Mouse (Mus musculus) cerebellum, adult 8-10 months (tissue): Measurements from ENCODE around the gene Tmem222.

Experiments used
- DNase-seq: peaks from one replicate; pipeline ENCODE4 v3.0.0; 2022

Gene Tmem222

DNA sequence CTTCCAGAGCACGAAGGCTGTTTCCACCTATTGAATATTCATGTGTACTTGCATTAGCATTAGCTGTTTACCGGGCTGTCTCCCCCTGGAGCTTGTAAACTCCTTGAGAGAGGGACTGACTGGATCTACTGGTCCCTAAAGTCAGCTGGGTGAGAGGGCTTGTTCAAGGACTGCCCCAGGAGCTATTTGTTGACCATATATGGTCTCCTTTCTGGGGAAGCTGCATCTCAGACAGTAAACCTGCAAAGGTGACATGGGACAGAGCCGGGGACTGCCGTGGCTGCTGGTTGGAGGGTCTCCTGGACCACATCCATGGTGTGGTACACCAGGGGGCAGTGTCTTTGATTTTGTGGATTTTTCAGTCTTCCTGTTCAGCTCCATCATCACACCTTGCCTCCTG, 5.1 kb upstream of the Tmem222 start:
- no peak for DNase-seq

DNA sequence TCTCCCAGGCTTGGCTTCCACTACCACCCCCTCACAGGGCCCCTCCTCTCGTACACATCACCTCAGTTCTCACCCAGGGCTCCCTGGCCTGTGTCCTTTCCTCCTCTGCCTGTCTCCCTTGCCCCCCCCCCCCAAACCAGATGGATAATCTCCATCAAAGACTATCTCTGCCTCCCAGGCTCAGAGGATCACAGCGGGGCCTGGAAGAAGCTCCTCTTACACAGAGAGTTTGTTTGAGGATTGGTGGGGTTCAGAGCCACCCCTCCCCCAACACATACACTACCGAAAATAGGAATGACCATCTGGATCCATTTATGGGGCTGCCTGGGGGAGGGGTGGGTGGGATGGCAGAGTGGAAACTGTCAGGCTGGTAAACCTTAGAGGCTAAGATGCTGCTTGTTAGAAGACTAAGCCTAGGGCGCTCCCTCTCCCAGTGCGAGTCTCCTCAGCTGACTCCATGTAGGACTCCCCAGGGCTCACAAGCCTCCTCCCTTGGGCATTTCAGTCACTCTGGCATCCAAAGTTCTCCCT, 4.4 kb upstream of the Tmem222 start:
- no peak for DNase-seq

DNA sequence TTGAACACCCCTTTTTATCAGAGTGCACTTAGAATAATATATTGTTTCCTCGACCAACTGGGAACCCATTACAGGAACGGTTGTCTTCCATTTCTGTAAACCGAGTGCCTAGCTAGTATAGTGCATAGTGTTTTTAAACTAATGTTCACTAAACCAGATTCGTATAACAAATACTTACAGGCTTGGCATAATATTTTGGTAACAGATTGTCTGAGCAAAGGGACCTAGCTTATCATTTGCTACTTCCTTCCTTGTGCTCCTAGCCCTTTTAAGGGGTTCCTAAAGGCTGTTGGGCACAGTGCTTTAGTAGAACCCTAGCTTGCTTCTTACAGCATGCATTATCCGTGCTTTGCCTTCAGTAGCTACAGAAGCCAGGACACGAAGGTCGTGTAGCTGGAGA, 3.9 kb upstream of the Tmem222 start:
- DNase-seq, result no peak

DNA sequence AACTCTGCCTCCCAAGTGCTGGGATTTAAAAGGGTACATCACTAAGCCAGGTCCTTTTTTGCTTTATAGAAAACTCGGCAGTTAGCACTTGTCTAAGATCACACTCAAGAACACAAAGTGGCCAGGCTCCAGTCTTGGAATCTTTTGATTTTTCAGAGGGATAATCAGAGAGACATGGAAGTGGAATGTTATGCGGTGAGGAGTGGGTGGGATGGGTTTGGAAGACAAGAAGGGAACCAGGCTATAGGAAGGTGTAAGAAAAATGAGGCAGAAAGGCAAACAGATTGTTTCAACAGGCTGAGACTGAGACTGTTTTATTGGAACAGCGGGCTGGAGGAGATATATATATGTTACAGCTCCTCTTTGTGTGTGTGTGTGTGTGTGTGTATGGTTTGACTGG, 890 bp upstream of the Tmem222 start:
- DNase-seq, result no peak

DNA sequence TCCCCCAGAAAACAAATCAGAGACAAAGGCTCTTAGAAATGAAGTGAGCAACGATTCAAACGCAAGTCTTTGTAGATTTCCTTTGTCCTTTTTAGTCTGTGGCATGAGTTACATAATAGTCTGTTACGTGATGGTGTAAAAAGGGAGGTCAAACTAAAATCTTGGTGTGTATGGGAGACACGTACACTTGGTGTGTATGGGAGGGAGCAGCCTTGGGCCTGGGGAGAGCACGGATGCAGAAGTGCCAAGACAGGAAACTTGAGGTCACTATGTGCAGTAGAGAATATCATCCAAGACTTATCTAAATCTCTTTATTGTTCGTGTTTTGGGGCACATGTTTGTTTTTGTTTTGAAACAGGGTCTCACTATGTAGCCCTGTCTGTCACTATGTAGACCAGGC, 475 bp upstream of the Tmem222 start:
- DNase-seq, result no peak

DNA sequence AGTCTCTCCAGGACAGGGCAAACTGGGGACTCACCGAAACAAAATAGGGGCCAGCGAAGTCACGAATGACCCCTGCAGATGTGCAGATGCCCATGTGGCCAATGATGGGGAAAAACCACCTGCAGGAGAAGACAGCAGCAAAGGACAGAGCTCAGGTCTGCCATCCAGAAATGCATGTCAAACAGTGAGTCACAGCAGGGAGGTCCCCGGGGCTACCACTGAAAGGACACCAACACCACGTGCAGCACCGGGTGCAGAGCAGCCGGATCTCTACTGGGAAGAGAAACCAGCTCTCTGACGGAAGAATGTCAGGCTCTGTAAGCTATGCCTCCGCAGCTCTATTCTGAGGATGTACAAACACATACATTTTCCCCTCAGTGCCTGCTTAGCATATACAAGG, 6.7 kb downstream of the Tmem222 start:
- no peak for DNase-seq

DNA sequence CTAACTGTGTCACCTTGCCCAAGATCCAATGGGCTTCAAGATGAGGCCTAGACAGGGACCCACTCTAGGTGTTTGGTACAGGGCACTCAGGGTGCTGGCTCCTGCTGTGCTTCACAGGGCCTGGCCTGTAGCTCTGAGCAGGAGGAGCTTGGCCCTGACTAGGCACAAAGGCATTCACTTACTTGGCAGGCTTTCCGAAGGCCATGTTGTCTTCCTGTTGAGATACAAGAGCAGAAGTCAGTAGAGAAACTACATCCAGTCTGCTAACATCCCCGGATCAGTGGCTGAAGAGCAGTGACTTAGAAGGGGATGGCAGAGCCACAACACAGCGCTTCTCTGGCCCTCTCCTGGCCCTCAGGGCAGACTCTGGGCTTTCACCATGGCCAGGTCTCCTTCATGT, 8.0 kb downstream of the Tmem222 start:
- DNase-seq, result no peak

DNA sequence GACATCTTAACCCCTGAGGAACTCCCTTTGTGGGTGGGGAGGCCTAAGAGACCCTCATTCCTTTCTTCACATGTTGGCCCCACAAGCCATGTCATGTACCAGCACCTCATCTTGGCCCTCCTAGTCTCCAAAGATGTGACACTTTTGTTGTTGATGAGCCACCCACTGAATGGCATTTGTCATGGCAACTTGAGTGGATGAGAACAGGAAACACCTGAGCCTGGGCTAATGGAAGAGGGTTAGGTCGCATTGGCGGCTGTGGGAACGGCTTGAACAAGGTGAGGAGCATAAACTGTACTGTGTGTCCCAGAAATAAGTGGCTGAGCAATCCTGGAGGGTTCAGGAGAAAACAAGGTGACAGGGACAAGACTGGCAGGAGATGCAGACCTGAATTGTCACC, 8.7 kb downstream of the Tmem222 start:
- no peak for DNase-seq

DNA sequence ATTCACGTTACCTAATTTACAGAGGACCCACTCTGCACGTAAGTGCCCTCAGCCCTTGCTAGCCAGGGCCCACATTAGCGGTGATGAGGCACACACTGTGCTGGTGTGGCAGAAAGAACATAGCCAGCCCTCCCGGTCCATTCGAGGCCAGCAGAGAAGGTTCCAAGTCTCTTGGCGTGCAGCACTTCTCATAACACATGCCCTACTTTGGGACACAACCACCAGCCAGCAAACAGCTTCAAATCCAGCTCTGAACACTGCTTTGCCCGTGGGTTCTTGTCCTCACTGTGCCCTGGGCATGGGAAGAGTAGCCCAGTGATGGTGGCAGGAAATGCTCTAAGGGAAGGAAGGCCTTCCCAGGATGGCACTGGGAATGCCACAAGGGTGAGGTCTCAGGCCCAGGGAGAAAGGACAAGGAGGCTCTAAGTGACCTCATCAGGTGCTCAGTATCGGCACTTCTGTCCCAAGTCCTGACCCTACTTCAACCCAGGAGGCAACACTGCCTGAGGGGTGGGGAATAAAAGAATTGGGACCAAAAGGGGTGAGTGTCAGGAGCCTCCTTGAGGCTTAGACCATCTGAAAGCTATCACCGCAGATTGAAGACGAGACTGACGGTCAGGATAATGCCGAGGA, 11.2 kb downstream of the Tmem222 start:
- no peak for DNase-seq

DNA sequence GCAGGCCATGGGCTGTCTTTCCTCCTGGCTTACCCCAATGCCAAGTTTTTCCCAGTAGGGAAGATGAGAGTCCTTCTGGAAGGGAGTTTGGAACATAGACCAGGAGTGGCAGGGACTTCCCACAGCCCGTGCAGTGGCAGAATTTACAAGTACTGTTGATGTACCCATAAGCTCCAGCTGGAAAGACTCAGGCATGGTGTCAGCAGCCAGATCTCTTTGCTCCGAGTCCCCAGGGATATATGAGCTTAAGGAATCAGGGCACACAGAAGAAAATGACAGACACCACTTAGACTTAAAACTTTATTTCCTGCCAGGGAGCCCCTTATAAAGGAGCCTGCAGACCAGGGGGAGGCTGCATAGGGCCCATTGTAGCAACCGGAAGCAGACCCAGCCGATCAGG, 11.8 kb downstream of the Tmem222 start:
- DNase-seq, result no peak

DNA sequence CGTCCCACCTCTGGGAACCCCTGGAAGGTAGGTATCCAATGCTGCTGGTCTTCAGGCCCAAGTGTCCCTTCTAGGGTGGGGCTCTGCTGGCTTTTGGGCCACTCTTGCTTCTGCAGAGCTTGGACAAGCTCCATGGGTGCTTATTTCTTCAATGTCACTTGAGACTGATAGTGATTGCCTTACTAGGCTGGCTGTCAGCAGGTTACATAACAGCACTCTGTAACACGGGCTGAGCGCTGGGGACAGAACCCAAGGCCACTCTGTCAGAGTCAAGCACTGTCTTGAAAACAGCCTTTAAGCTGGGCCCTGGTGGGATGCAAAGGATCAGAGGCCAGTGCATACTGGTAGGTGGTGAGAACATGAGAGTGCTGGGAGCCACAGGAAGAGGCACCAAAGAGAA, 12.3 kb downstream of the Tmem222 start:
- no peak for DNase-seq

DNA sequence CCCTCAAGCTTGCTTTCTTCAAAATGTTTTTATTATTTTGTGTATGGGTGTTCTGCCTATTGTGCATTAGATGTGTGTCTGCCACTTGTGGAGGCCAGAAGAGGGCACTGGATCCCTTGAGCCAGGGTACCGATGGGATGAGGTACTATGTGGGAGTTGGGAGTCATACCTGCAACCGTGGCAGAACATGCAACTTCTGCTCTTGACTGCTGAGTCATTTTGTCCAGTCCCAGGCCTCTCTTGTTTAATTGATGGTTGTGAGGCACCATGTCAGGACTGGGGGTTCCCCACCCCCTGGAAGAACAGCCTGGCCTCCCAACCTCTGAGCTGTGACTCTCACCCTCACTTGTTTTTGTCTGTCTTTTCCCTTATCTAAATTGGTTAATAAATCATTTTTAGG, 13.0 kb downstream of the Tmem222 start:
- DNase-seq, result no peak

DNA sequence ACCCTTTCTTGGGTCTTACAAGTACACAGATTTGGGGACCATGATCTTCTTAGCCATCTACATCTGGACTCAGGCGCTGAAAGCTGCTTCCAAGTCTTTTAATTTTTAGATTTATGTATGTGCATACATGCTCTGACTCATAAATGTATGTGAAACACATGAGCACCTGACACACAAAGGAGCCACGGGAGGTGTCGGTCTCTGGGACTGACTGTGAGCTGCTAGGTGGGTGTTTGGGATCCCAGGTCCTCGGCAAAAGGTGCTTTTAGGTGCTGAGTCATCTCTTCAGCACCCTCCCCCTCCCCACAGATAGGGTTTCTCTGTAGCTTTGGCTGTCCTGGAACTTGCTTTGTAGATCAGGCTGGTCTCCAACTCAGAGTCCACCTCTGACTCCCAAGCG, 13.8 kb downstream of the Tmem222 start:
- DNase-seq, result no peak

DNA sequence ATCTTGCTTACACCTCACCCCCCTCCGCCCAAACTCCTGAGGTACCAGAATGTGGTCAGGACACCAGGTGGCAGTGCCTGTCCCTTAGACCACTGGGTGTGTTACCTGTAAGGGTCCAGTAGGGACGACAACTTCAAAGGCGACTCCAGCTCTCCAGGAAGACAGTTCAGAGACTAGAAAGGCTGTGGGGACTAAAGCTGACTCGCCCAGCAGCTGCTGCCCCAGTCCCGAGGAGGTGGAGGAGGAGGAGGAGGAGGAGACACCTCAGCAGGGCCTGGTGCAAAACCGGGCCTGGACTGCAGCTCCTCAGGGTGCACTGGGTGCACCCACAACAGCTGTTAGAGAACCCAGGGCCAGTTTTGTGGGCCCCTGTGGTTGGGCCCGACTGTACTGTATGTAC, 14.7 kb downstream of the Tmem222 start, which contains the start of gene Sytl1:
Sytl1 (minus strand) TSS at position 232 of the 400 bp plus-strand sequence.
- no peak for DNase-seq

DNA sequence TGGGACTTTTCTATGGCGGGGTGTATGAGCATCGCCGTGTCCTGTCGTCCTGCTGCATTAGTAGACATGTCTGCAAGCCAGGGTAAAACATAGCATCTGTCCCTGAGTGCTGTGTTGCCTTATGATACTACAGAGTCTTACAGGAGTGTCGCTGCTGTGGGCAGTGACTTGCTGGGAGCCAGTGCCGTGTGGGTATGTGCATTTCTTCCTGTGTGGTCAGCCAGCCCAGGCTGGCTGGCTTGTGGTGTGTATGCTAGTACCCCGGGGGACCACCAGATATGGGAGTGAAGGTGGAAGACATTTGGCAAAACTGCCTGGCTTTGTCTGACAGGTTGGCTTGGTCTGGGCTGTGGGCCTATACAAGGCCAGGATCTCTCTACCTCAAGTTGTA, 15.2 kb downstream of the Tmem222 start:
- no peak for DNase-seq

DNA sequence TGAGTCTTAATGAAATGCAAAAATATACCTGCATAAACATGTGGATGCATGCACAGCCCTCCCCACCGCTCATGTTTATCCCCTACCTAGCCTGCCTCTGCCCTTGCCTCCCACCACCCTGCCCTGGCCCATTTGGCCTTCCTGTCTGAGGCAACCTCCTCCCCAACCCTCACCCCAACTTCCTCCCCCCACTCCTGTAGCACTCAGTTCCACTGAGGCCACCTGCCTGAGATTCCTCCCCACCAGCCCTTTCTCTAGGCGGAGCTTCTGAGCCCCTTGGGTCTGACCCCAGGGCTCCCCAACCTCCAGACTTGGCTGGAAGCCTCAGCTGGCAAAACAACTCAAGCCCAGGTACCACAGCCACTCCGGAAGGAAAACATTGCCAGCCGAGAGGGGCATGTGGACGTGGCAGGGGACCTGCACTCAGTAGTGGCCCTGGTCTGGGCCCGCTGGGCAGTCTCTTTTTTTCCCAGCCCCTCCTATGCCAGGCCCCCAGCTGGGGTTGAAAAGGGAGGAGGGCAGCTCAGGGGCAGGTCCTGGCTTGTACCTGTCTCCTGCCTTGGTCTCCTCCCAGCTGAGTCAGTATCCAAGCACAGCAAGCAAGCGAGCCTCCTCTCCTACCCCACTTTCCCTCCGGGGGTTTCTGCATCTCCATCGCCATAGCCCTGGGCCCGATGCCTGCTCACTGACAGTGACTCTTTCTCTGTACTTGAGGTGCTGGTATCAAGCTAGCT, 15.8 kb downstream of the Tmem222 start:
- no peak for DNase-seq

DNA sequence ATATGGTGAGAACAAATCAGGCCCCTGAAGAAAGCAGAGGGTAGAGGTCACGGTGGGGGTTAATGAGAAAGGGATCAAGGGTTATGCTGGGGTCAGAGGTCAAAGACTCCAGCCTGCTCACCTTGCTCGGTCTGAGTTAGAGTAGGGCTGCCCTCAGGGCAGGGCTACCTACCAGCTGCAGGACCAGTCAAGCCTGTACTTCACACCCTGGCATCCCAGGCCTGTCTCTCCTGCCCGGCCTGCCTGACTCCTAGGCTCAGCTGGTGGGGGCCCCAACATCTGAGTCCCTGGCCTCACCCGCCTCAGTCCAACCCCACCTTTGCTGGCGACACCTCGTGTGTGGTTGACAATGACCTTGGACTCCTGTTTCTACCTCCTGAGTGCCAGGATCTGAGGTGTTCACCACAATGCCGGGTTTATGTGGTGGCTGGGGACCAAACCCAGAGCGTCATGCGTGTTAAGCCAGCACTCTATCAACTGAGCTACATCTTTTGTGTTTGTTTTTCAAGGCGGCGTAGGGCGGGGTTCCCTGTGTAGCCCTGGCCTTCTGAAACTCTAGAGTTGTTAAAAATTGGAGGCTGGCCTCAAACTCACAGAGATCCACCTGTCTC, 19.7 kb downstream of the Tmem222 start:
- DNase-seq, result no peak

DNA sequence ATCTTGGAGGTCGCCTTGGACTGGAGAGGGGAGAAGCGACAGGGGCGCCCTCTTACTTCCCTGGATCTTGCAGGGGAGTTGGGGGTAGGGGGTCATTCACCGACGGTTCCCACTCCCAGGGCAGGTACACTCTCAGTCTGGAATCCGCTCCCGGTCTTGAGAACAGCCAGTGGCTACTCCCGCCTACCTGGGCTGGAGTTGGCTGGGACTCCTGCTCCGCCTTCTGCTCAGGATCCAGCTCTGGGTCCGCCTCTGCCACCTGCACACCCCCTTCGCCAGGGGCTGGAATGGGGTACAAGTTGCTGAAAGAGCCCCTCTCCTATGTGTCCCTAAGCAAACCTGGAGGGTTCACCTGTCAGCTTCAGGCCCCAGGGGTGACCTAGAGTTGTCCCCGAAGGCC, 20.4 kb downstream of the Tmem222 start:
- DNase-seq, result no peak

DNA sequence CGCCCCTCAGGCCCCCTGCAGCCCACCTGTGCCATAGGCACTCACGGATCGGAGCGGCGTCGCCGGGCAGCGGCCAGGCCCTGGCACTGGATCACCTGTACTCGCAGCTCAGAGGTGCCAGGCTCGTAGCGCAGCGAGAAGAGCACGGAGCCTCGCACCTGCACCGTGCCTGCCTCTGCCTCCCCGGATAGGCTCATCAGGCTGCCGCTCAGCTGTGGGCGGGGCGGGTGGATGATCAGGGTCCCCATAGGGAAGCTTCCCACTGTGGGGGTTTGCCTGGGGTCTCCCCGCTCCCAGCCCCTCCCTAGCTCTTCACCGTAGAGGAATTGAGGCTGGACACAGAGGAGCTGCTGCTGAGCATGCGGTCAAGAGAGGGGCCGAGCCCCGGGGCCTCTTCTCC, 20.8 kb downstream of the Tmem222 start:
- DNase-seq, result no peak

DNA sequence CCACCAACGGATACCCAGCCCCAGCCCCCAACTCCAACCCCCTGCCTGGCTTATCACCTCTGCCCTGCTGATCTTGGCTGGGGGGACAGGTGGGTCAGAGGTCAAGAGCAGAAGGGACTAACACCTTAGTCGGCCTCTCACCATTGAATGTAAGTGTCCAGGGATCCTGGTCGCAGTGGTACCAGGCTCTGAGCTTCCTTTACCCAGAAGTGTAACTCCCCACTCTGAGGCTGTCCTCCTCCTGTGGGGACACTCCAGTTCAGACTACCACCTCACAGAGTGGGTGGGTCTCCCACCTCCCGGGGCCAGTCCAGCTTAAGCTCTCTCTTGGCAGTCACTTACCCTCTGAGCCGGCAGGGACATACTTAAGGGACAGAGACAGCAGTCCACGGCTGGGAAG, 22.2 kb downstream of the Tmem222 start:
- no peak for DNase-seq

DNA sequence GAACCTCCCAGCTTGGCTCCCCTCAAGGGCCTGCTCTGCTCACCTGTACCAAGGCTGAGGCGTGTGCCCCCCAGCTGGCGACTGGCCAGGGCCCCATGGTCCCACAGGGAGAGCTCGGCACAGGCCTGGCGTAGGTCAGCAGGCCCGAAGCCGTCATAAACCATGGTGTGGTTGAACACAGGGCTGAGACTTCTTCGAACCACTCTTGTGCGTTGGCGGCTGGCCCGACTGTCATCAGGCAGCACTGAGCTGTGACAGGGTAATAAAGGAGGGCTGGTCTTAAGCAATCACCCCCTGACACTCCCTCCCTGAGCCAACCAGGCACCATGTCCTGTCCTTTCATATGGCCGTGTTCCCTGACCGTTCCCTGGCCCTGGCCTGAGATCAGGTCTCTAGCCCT, 24.2 kb downstream of the Tmem222 start:
- no peak for DNase-seq

DNA sequence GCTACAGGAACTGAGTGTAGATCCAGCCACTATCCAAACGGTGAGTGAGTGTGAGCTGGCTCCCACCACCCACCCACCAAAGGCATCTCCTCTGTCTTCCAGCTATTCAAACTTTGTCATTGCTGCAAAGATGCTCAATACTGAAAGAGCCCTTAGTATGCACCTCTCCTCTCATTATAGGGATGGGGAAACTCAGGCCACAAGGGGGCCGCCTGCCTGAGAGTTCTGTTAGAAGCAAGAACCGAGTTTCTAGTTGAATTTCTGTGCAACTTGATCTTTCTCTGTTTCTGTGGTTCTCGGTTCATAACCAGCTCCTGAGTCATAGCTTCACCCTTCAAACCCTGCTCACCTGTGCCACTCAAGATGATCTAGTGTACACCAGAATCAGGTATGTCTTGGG, 25.5 kb downstream of the Tmem222 start:
- no peak for DNase-seq

DNA sequence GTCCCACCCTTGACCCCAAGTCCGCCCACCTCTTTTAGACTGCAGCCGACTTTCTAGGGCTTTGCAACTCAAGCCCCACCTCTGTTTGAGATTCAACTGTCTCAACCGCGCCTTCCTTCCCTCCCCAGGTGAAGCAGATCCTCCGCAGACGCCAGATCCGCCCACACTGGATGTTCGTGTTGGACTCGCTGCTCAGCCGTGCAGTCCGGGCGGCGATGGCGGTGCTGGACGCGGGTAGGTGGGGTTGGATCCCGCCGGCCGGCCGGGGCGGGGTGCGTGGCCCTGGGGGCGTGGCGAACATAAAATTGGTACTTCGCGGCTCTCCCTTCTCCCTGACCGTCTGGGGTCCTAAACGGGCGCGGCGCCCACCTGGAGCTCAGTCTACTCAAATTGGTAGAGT, 26.4 kb downstream of the Tmem222 start:
- DNase-seq, result peak; percentile 28

DNA sequence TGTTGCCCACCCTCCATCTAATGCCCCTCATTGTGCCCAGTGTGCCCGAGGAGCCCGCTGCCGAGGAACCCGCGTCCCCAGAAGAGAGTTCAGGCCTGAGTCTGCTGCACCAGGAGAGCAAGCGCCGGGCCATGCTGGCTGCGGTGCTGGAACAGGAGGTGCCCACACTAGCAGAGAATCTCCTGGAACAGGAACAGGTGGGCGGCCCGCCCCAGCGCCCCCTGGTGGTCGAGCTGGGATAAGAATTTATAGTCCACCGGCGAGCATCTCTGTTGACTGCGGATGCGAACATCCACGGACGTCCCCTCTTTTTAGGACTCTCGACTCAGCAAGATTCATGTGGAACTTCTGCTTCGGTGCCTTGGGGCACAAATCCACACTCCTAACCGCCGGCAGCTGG, 27.0 kb downstream of the Tmem222 start:
- peak; percentile 89 for DNase-seq
